Mouse (Mus musculus): ENCODE results near the gene Maml1. TPM values are rescaled to one million over a fixed set of nuclear protein-coding genes. Genes with fewer than 3 reads are reported as not detected.

The Maml1 gene
- polyA plus RNA-seq, 1 experiment = 12.6 TPM

- H3K27me3 ChIP-seq (ENCODE audit: control insufficient read depth, insufficient read depth, low read length) = no peaks in the 10 kb centered on the region
- WGBS = 82% methylated on average over 6 of the region's 6 CpGs
- no peak overlapping the region for H3K4me3 ChIP-seq (ENCODE audit: low read depth, low read length)
- TF ChIP-seq POLR2A (IDR thresholded peaks at IDR 0.05; ENCODE audit: low read depth, low read length) = no peak
- no peak for TF ChIP-seq CTCF (IDR thresholded peaks at IDR 0.05; ENCODE audit: extremely low read depth, insufficient read length, insufficient replicate concordance, low read depth, low read length)
- no peaks in the 10 kb centered on the region for H3K36me3 ChIP-seq (ENCODE audit: control insufficient read depth, insufficient read depth, low read length)
- no peak overlapping the region for H3K27ac ChIP-seq (ENCODE audit: insufficient read depth, low read depth, low read length)
- H3K4me1 ChIP-seq (ENCODE audit: control insufficient read depth, insufficient read depth, insufficient read length, low read length) = no peaks in the 10 kb centered on the region; the same call in 1 of the 2 replicates
Measured at GRCm38 (mm10) chr11:50243926-50244325, 48.2 kb downstream of the Maml1 start.

GRCm38 (mm10) chr11:50240235-50240911 lies 51.7 kb downstream of the Maml1 start:
- WGBS = 85% methylated on average over 7 of the region's 7 CpGs
- H3K36me3 ChIP-seq (ENCODE audit: control insufficient read depth, insufficient read depth, low read length) = no peaks in the 10 kb centered on the region
- H3K4me1 ChIP-seq (ENCODE audit: control insufficient read depth, insufficient read depth, insufficient read length, low read length) = peaks cover 15% of the 10 kb centered on the region
- H3K27me3 ChIP-seq (ENCODE audit: control insufficient read depth, insufficient read depth, low read length) = no peaks in the 10 kb centered on the region
- no peak overlapping the region for H3K4me3 ChIP-seq (ENCODE audit: low read depth, low read length)
- TF ChIP-seq POLR2A (IDR thresholded peaks at IDR 0.05; ENCODE audit: low read depth, low read length) (no peak), CTCF (IDR thresholded peaks at IDR 0.05; ENCODE audit: extremely low read depth, insufficient read length, insufficient replicate concordance, low read depth, low read length) (no peak)
- no peak overlapping the region for H3K27ac ChIP-seq (ENCODE audit: insufficient read depth, low read depth, low read length)

GRCm38 (mm10) chr11:50238821-50239791 lies 53.0 kb downstream of the Maml1 start:
- Histone ChIP-seq H3K4me1 (ENCODE audit: control insufficient read depth, insufficient read depth, insufficient read length, low read length) (peaks cover 15% of the 10 kb centered on the region), H3K4me3 (ENCODE audit: low read depth, low read length) (no peak overlapping the region), H3K36me3 (ENCODE audit: control insufficient read depth, insufficient read depth, low read length) (peaks cover 10% of the 10 kb centered on the region), H3K27ac (ENCODE audit: insufficient read depth, low read depth, low read length) (no peak overlapping the region), H3K27me3 (ENCODE audit: control insufficient read depth, insufficient read depth, low read length) (no peaks in the 10 kb centered on the region)
- WGBS = 90% methylated on average over 9 of the region's 9 CpGs
- TF ChIP-seq POLR2A (IDR thresholded peaks at IDR 0.05; ENCODE audit: low read depth, low read length) = no peak
- no peak for TF ChIP-seq CTCF (IDR thresholded peaks at IDR 0.05; ENCODE audit: extremely low read depth, insufficient read length, insufficient replicate concordance, low read depth, low read length)

GRCm38 (mm10) chr11:50238324-50238723 lies 53.8 kb downstream of the Maml1 start, which contains the start of gene Ltc4s:
TSS of gene Ltc4s (minus strand) at chr11:50238616.
- H3K27me3 ChIP-seq (ENCODE audit: control insufficient read depth, insufficient read depth, low read length) = no peaks in the 10 kb centered on the region
- H3K27ac ChIP-seq (ENCODE audit: insufficient read depth, low read depth, low read length) = peak within 1 kb of the TSS; percentile 29; the same call in 1 of the 2 replicates
- TF ChIP-seq POLR2A (IDR thresholded peaks at IDR 0.05; ENCODE audit: low read depth, low read length) = no peak
- TF ChIP-seq CTCF (IDR thresholded peaks at IDR 0.05; ENCODE audit: extremely low read depth, insufficient read length, insufficient replicate concordance, low read depth, low read length) = no peak
- H3K4me3 ChIP-seq (ENCODE audit: low read depth, low read length) = peak within 1 kb of the TSS; percentile 89
- H3K4me1 ChIP-seq (ENCODE audit: control insufficient read depth, insufficient read depth, insufficient read length, low read length) = peaks cover 15% of the 10 kb centered on the region
- H3K36me3 ChIP-seq (ENCODE audit: control insufficient read depth, insufficient read depth, low read length) = peaks cover 18% of the 10 kb centered on the region
- WGBS = 29% methylated on average over 10 of the region's 10 CpGs

GRCm38 (mm10) chr11:50236937-50237835 lies 54.9 kb downstream of the Maml1 start:
- WGBS = 3% methylated on average over 66 of the region's 66 CpGs
- TF ChIP-seq POLR2A (IDR thresholded peaks at IDR 0.05; ENCODE audit: low read depth, low read length) (peak; percentile 64), CTCF (IDR thresholded peaks at IDR 0.05; ENCODE audit: extremely low read depth, insufficient read length, insufficient replicate concordance, low read depth, low read length) (no peak)
- Histone ChIP-seq H3K4me3 (ENCODE audit: low read depth, low read length) (peak overlapping the region; percentile 89), H3K27me3 (ENCODE audit: control insufficient read depth, insufficient read depth, low read length) (no peaks in the 10 kb centered on the region), H3K4me1 (ENCODE audit: control insufficient read depth, insufficient read depth, insufficient read length, low read length) (peaks cover 15% of the 10 kb centered on the region), H3K36me3 (ENCODE audit: control insufficient read depth, insufficient read depth, low read length) (peaks cover 29% of the 10 kb centered on the region), H3K27ac (ENCODE audit: insufficient read depth, low read depth, low read length) (no peak overlapping the region)

- H3K27me3 ChIP-seq (ENCODE audit: control insufficient read depth, insufficient read depth, low read length) = no peaks in the 10 kb centered on the region
- H3K4me1 ChIP-seq (ENCODE audit: control insufficient read depth, insufficient read depth, insufficient read length, low read length) = peaks cover 15% of the 10 kb centered on the region
- H3K27ac ChIP-seq (ENCODE audit: insufficient read depth, low read depth, low read length) = no peak overlapping the region
- H3K4me3 ChIP-seq (ENCODE audit: low read depth, low read length) = peak overlapping the region; percentile 89
- TF ChIP-seq POLR2A (IDR thresholded peaks at IDR 0.05; ENCODE audit: low read depth, low read length) (no peak), CTCF (IDR thresholded peaks at IDR 0.05; ENCODE audit: extremely low read depth, insufficient read length, insufficient replicate concordance, low read depth, low read length) (peak; percentile 29; the same call in 1 of the 2 replicates)
- H3K36me3 ChIP-seq (ENCODE audit: control insufficient read depth, insufficient read depth, low read length) = peaks cover 36% of the 10 kb centered on the region
- WGBS = 1% methylated on average over 20 of the region's 27 CpGs
Measured at GRCm38 (mm10) chr11:50236540-50236936, 55.6 kb downstream of the Maml1 start.

Measured in small intestine, adult 2 months (tissue).